Mouse (Mus musculus): ENCODE data around the gene Wt1. TPM values are rescaled to one million over a fixed set of nuclear protein-coding genes. Genes with fewer than 3 reads are reported as not detected.

The Wt1 gene
- polyA plus RNA-seq, 1 experiment from 2014 or later, result 8.9 TPM

DNA sequence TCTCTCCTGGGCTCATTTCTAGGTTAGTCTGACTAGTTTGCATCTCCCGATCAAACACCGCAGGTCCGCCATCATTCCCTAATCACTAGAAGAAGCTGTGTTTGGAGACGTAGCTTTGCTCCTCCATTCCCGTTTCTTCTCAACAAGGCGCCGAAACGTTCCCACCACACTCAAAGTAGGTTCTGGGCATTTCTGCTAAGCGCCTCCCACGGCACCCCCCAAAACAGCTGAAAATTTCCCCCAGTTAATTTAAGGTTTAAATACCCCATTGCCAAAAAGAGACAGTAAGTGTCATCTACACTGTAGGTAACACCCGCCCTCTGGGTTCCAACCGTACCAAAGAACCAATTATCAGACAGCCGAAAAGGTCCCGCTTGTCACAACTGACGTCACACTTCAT lies 688 bp upstream of the Wt1 start:
- Histone ChIP-seq H3K4me1 (ENCODE audit: insufficient read depth) (no peaks in the 10 kb centered on the region; the same call in 1 of the 2 replicates), H3K27ac (ENCODE audit: low read depth) (no peak overlapping the region), H3K4me2 (peak overlapping the region; percentile 29; the same call in 1 of the 2 replicates), H3K9ac (no peak overlapping the region), H3K4me3 (ENCODE audit: low read depth, low read length) (peak overlapping the region; percentile 34; the same call in 1 of the 2 replicates), H3K27me3 (ENCODE audit: insufficient read depth, low read length) (peaks cover 97% of the 10 kb centered on the region), H3K36me3 (ENCODE audit: insufficient read depth) (no peaks in the 10 kb centered on the region), H3K9me3 (ENCODE audit: low read depth, low read length) (no peaks in the 10 kb centered on the region)
- ATAC-seq (ENCODE audit: insufficient read depth) (no peak), DNase-seq (no peak)
- TF ChIP-seq CTCF (IDR thresholded peaks at IDR 0.05; ENCODE audit: low read depth), result no peak
- 4% methylated on average over 15 of the region's 15 CpGs for WGBS

DNA sequence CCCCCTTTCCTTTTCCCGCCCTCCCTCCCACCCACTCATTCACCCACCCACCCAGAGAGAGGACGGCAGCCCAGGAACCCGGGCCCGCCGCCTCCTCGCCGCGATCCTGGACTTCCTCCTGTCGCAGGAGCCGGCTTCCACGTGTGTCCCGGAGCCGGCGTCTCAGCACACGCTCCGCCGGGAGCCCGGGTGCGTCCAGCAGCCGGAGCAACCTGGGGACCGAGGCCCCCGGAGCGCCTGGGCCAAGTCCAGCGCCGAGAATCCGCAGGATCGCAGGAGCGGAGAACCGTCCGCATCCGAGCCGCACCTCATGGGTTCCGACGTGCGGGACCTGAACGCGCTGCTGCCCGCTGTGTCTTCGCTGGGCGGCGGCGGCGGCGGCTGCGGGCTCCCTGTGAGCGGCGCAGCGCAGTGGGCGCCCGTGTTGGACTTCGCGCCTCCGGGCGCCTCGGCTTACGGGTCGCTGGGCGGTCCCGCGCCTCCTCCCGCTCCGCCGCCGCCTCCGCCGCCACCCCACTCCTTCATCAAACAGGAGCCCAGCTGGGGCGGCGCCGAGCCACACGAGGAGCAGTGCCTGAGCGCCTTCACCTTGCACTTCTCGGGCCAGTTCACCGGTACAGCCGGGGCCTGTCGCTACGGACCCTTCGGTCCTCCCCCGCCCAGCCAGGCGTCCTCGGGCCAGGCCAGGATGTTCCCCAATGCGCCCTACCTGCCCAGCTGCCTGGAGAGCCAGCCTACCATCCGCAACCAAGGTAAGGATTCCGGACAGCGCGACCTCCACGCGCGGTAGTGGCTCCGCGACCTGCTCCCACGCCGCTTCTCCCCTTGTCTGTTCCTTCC lies 582 bp downstream of the Wt1 start:
- peak overlapping the region; percentile 34 for H3K4me3 ChIP-seq (ENCODE audit: low read depth, low read length)
- peak overlapping the region; percentile 51 for H3K4me2 ChIP-seq
- H3K36me3 ChIP-seq (ENCODE audit: insufficient read depth), result no peaks in the 10 kb centered on the region
- DNase-seq (peak; percentile 38), ATAC-seq (ENCODE audit: insufficient read depth) (peak; percentile 33)
- no peaks in the 10 kb centered on the region; the same call in 1 of the 2 replicates for H3K4me1 ChIP-seq (ENCODE audit: insufficient read depth)
- WGBS, result under 1% methylated on average over 88 of the region's 92 CpGs
- no peak for TF ChIP-seq CTCF (IDR thresholded peaks at IDR 0.05; ENCODE audit: low read depth)
- H3K9me3 ChIP-seq (ENCODE audit: low read depth, low read length), result no peaks in the 10 kb centered on the region
- H3K27me3 ChIP-seq (ENCODE audit: insufficient read depth, low read length), result peaks cover 97% of the 10 kb centered on the region
- peak overlapping the region; percentile 42; the same call in 1 of the 2 replicates for H3K27ac ChIP-seq (ENCODE audit: low read depth)
- peak overlapping the region; percentile 36; the same call in 1 of the 2 replicates for H3K9ac ChIP-seq

DNA sequence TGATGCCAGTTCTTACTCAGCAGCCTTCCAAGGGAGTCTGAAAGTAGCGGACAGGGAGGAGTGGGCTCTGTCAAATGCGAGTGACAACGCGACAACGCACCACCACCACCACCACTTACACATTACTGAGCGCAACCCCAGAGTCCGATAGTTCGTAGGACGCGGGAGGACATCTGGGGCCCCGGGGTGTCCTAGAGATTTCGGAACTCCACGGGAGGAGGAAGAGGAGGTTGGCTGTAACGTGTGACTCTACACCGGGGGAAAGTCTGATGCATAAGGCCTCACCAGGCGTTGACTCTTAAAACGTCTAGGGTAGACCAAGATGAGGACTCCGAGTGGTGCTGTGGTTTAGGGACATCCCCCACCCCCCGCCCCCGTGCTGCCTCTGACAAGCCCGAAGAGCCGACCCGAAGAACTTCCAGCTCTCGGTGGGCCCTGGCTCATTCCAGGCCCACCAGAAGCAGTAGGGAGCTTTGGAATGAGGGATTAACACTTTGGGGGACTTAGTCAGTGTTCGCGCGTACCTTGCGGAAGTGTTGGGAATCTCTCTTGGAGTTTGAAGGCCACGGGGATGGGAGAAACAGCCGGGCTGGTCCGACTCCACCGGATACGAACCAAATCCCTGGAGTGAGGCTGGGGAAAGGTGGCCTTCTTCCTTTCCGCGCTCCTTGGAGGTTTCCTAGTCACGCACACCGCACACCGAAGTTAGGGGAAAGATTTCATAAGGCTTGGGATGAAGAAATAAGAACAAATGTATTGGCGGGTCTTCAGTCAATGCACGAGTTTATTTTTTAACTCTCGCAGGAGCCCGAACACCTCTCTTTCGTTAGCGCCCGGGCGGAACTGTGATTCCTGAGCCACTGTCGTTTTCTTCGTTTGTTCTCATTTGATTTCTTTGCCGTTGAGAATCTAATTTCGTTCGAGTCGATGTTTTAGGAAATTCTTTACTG lies 1.5 kb downstream of the Wt1 start:
- H3K4me2 ChIP-seq, result peak overlapping the region; percentile 51
- no peaks in the 10 kb centered on the region for H3K36me3 ChIP-seq (ENCODE audit: insufficient read depth)
- no peak for ATAC-seq (ENCODE audit: insufficient read depth)
- no peak for TF ChIP-seq CTCF (IDR thresholded peaks at IDR 0.05; ENCODE audit: low read depth)
- H3K27me3 ChIP-seq (ENCODE audit: insufficient read depth, low read length), result peaks cover 98% of the 10 kb centered on the region
- peak overlapping the region; percentile 34 for H3K4me3 ChIP-seq (ENCODE audit: low read depth, low read length)
- peak; percentile 30 for DNase-seq
- H3K27ac ChIP-seq (ENCODE audit: low read depth), result no peak overlapping the region
- H3K9ac ChIP-seq, result peak overlapping the region; percentile 29; the same call in 1 of the 2 replicates
- H3K9me3 ChIP-seq (ENCODE audit: low read depth, low read length), result no peaks in the 10 kb centered on the region
- 1% methylated on average over 52 of the region's 52 CpGs for WGBS
- H3K4me1 ChIP-seq (ENCODE audit: insufficient read depth), result no peaks in the 10 kb centered on the region; the same call in 1 of the 2 replicates

DNA sequence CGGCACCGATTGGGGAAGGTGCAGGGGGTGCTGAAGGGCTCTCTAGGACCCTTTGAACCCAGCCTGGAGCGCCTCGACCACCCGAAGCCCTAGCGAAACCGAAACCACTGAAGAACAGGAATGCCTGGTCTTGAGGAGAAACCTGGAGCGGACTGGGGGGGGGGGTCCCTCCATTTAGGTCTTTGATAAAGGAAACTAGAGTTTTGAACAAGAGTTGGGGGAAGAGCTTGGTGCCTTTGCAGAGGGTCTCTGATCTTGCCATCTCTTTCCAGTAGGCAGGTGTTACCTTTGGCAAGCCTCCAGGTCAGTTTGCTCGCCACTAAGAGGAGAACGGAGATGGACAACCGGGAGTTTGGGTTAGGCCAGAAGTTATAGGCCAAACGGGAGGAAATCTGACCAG lies 2.2 kb downstream of the Wt1 start:
- TF ChIP-seq CTCF (IDR thresholded peaks at IDR 0.05; ENCODE audit: low read depth), result no peak
- H3K4me2 ChIP-seq, result peak overlapping the region; percentile 51; the same call in 1 of the 2 replicates
- peak overlapping the region; percentile 34; the same call in 1 of the 2 replicates for H3K4me3 ChIP-seq (ENCODE audit: low read depth, low read length)
- no peak overlapping the region; the same call in 1 of the 2 replicates for H3K9ac ChIP-seq
- no peak overlapping the region for H3K27ac ChIP-seq (ENCODE audit: low read depth)
- no peak for DNase-seq
- ATAC-seq (ENCODE audit: insufficient read depth), result no peak
- no peaks in the 10 kb centered on the region for H3K9me3 ChIP-seq (ENCODE audit: low read depth, low read length)
- WGBS, result 5% methylated on average over 12 of the region's 12 CpGs
- H3K27me3 ChIP-seq (ENCODE audit: insufficient read depth, low read length), result peaks cover 98% of the 10 kb centered on the region
- no peaks in the 10 kb centered on the region for H3K4me1 ChIP-seq (ENCODE audit: insufficient read depth)
- H3K36me3 ChIP-seq (ENCODE audit: insufficient read depth), result no peaks in the 10 kb centered on the region

DNA sequence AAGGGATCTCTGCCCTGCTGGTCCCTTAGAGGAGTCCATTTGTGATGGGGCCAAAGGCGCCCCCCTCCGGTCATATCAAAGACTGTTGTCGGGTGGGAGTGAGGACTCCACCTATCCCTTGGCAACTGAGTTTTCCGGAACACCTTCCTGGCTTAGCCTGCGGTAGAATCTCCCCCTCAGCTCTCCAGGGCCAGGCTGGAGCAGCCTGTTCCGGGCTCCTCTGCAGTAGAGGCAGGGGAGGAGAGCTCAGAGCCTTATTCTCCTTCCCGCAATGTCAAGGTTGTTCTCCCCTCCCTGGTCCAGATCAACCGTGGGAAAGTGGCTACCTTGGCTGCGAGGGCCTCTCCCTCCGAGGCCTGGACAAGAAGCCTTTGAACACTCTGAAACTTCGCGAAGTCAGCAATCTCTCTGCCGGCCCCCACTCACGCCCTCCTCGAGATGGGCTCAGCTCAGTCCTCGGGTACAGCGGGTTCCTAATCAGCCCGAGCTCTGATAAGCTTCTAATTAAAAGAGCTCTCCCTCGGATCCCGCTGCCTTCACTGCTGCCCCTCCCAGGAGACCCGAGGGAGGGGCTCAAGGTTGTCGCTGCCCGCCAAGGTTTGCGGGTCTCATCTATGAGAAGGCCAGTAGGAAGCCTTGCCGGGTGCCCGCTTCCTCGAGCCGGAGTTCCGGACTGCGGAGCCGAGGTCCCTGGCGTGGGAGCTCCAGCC lies 4.2 kb downstream of the Wt1 start:
- Histone ChIP-seq H3K4me1 (ENCODE audit: insufficient read depth) (no peaks in the 10 kb centered on the region), H3K4me3 (ENCODE audit: low read depth, low read length) (peak overlapping the region; percentile 8; the same call in 1 of the 2 replicates), H3K4me2 (peak overlapping the region; percentile 25; the same call in 1 of the 2 replicates), H3K9ac (no peak overlapping the region), H3K27ac (ENCODE audit: low read depth) (no peak overlapping the region), H3K27me3 (ENCODE audit: insufficient read depth, low read length) (peaks cover 97% of the 10 kb centered on the region), H3K9me3 (ENCODE audit: low read depth, low read length) (no peaks in the 10 kb centered on the region), H3K36me3 (ENCODE audit: insufficient read depth) (no peaks in the 10 kb centered on the region)
- ATAC-seq (ENCODE audit: insufficient read depth), result no peak
- peak; percentile 42 for DNase-seq
- 0 out of 2 replicates have a peak, but pooled peaks have one; percentile 12 for TF ChIP-seq CTCF (IDR thresholded peaks at IDR 0.05; ENCODE audit: low read depth)
- 1% methylated on average over 32 of the region's 32 CpGs for WGBS

DNA sequence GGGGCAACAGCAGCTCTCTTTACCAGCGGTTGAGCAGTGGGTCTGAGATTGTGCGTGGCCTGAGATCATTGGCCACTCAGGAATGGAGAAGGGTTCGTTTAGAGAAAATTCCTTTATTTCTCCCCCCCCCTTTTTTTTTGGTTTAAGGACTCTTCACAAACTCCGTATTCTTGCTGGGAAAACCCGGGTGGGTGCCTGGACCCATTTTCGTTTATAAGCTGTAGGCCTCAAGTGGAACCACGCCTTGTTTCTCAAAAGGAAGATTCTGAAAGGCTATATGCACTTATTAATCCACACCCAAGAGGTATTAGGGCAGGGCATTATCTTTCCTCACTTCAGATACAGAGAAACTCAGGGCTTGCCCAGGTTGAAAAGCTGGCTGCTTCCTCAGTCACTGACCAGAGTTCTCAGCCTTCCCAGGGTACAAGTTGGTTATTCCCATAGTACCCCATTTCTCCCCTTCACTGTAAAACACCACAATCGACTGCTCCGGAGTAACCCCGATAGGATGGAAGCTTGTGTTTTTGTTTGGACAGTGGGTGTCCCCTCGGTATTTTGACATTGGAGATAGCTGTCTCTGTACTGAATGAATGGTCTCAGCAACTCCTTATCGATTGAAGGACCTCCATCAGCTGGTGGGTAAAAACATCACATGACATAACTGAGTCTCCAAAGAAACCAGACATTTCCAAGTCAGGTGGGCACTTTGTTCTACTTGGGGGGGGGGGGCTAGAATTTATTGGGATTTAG lies 4.9 kb downstream of the Wt1 start:
- WGBS, result 10% methylated on average over 12 of the region's 12 CpGs
- Histone ChIP-seq H3K9me3 (ENCODE audit: low read depth, low read length) (no peaks in the 10 kb centered on the region), H3K4me2 (peak overlapping the region; percentile 25; the same call in 1 of the 2 replicates), H3K36me3 (ENCODE audit: insufficient read depth) (no peaks in the 10 kb centered on the region), H3K4me1 (ENCODE audit: insufficient read depth) (no peaks in the 10 kb centered on the region), H3K27ac (ENCODE audit: low read depth) (no peak overlapping the region), H3K27me3 (ENCODE audit: insufficient read depth, low read length) (peaks cover 97% of the 10 kb centered on the region), H3K4me3 (ENCODE audit: low read depth, low read length) (peak overlapping the region; percentile 8; the same call in 1 of the 2 replicates), H3K9ac (no peak overlapping the region)
- TF ChIP-seq CTCF (IDR thresholded peaks at IDR 0.05; ENCODE audit: low read depth), result no peak
- ATAC-seq (ENCODE audit: insufficient read depth), result no peak
- DNase-seq, result no peak
